Mouse (Mus musculus) layer of hippocampus, adult 9-11 months (tissue): ENCODE measurements around the gene Slamf9.

ENCODE experiments used
- DNase-seq: peaks from one replicate; pipeline ENCODE4 v3.0.0; 2022

The Slamf9 gene

DNA sequence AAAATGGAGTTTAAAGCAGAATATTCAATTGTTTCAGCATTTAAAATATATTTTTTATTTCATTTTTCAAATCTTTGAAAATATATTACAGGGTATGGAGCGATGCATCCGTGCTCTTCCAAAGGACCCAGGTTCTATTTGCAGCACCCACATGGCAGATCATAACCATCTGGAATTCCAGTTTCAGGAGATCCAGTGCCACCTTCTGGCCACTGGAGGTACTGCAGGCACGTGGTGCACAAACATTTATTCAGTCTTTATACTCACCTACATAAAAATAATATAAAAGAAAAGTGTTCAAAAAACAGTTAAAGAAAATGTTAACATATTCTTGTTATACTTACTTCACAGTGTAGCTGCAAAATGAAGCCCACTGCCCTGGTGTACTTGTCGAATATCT lies 42.9 kb downstream of the Slamf9 start:
- no peak for DNase-seq

DNA sequence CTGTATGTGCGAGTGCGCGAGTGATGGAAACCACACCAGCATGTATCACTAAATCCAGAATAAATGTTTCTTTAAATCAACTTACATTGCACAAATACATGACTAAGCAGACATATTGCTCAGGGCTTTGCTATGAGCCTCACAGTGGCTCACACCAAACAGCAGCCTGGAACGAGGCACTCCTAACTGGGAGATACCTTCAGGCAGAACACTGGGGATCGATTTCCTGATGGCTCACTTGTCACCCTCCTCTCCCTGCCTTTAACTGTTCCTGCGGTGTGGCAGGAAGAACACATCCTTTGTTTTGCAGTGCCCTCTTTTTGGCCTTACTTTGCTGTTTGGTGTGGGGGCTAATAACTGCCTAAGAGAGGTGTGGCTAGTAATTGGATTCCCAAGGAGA lies 44.5 kb downstream of the Slamf9 start:
- no peak for DNase-seq

DNA sequence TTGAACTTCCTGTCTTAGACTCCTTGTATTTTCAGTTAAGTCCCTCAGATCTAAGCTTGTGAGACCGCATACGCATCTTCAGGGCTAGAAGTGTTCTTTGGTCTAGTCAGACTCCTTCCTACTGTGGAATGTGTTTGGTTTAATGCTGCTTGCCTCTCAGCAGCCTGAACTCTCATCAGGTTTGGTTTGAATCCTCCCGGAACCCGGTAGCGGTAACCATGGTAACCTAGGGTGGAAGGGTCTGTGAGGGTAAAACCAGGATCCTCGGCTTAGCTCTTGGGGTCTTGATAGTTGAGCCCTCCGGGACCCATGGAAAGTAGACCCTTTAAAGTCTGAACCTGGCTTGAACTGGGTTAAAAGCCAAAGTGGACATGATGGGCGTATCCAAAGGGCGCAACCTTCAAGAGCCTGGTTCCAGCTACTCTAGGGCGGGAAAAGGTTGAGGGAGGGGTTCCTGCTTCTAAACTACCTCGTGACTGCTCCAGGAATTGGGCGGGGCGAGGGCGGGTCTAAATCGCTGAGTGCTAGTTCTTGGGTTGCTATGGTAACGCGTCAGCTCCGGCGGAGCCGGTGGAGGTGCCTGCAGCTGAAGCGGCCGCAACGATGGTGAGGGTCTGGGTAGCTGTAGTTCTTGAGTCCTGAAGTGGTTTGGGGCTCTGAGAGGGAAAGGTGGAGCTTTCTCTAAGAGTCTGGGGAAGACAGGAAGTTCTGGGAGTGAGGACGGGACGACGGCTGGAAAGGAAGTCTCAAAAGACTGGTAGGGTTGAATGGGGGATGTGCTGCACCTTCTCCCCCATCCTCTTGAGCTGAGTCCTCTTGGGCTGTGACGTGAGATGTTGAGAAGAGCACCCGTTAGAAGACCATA lies 45.6 kb downstream of the Slamf9 start, which contains the start of gene Cfap45:
TSS of gene Cfap45 (plus strand) at position 226 of the 865 bp plus-strand sequence.
- peak; percentile 83 for DNase-seq

DNA sequence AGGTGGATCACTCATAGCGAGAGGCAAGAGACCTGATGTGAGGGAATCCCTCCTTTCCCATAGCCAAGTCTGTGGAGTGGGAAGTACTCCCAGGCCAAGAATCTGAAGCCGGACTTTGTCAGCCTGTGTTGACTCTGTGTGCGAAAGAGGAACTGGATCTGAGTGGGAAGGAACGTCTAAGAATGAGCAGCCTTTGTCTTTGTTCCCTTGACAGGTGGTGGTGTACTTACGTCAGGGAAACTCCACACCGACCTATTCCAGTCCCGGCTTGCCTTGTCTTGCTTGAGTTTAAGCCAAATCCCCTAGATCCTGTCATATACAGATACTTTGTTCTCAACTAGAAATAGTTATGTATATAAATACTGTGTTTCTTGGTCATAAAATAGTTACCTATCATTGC lies 47.4 kb downstream of the Slamf9 start:
- no peak for DNase-seq

DNA sequence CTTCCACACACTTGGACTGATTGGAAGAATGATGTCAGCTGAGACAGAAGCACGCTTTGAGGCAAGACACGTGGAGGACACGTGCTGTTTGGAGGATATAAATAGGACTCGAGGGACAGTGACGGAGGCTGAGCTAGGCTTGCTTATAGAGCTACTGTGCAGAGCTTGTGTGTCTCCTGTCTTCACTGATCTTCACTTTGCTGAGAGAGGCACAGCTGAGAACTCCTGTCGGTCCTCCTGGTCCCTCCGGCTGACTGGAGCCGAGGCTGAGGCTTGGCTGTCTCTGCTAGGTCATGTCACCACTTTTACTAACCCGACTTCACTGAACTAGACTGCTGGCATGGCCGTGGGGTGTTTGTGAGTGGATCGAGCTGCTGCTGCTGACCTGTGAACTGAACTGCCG lies 48.5 kb downstream of the Slamf9 start:
- DNase-seq, result no peak

DNA sequence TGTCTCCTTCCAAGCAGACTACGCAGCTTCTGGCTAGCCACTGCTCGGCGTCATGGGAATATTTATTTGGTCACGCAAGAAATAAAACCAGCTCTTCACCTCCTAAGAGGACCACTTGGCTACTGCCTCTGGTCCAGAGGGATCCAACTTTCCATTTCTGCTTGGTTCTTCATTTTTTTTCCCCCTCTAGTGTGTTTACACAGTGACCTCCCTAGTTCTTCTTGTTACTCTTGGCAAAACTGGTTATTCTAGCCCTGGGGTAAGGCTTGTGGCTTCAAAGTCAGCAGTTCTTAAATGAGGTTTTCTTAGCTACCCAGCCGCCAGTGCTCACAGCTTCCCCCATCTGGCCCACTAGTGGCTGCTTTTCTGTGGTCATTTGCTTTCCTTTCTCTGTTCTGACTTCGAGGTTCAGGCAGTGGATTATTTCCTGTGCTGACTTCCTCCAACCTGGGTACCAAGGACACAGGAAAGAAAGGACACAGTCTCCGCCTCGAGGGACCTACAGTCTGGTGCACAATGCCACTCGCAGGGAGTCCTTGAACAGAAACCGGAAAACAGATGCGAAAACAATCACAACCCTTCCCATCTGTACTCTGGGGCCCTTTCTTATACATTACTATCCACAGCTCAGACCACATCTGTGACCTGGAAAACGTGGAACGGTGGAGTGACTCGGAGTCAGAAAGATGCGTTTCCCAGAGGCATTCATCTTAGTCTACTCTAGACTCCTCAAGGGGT lies 50.0 kb downstream of the Slamf9 start:
- peak; percentile 68 for DNase-seq

DNA sequence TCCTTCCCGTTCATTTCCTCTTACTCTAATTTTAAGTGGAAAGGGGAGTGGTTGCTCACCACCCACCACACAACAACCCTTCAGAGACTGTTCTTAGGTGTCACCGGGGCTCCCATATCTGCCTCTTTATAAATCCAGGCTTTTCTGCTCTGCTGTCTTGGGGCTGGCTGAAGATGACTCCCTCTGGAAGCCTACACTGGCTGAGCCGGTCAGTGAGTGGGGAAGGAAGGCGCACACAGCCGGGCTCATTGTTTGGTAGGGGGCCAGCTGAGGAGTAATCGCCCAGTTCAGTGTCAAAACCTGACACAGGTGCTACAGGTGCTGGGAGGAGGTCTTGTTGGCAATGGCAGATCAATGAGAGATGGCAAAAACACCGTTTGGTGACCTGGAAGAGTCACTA lies 50.8 kb downstream of the Slamf9 start:
- no peak for DNase-seq

DNA sequence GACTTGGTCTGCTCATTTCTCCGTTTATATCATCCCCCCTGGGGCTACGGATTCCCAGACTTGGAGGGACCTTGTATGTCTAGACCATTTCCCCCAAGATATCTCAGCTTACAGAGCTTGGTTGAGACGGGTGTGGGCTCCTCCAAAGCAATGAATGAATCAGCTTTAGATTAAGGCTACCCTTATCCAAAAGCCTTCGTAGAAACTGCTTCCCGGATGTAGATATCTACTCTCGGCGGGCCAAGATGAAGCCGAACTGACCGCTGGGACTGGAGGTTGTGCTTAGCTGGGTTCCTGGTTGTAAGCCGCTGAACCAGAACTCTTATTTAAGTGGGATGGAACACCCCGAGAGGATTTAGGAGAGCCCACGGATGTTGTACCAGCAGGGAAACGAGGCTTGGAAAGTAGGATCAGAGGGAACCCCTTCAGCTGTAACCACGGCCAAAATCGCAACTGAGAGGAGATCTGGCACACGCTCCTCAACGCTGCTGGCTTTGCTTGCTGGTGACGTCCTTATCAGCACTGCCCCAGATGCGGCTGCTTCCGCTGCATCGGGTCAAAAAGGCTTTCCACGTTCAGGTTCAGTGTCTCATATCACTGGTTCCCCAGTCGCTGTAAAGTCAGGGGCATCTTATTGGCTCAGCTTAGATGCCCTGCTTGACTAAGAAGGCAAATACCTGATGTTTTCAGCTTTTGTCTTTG lies 51.4 kb downstream of the Slamf9 start:
- DNase-seq, result no peak

DNA sequence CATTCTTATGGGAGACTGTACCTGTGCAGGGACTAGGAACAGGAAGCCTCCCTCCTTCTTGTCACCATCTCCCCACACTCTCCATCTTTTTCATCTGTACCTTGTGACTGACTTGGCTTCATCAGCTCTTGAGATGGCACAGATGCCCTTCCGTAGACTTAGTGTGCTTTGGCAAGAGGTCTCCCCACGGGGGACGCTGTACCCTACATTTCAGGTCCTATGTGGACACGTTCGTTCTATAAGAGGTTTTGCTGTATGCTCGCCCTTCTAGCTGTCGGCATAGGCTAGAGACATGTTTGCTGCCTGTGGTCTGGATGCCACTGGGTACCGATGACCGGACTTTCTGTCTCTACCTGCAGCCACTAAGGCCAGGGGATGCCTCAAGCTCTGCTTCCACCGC lies 52.3 kb downstream of the Slamf9 start:
- DNase-seq, result no peak
